Mouse (Mus musculus): ENCODE measurements around the gene Ccdc184. TPM values are rescaled to one million over a fixed set of nuclear protein-coding genes. Genes with fewer than 3 reads are reported as not detected.

The Ccdc184 gene
- polyA plus RNA-seq, 1 experiment from 2014 or later, result 2.5 TPM

DNA sequence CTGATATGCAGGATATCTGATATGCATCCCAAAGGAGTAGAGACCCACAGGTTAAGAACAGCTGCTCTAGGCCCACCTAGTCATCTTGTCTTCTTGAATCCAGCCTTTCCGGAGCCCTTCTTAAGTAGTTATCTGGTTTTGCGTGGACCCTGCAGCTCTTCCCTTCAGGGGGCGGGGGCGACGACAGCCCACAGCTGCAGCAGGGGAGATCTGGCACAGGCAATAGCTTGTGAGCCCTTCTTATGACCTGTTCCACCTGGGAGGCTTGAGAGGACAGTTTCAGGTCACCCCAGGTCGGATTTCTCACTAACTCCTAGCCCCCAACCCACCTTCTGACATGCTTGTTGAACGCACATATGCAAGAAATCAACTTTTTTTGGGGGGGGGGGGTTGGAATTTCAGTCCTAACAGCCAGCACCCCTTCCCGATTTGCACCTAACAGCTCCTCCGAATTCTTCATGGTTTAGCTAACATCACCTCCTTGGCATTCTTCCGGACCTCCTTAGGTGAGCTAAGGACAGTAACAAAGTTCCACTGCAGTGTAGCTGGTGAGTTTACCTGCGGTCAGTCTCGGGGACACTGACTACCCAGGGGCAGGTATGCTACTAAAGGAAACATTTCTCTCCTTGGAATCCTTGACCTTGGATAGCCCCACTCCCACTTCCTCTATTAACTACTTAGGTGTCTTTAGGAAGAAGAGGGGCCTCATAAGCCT, 15.1 kb downstream of the Ccdc184 start:
- H3K4me3 ChIP-seq, result no peak overlapping the region
- 70% methylated on average over 12 of the region's 12 CpGs for WGBS
- peaks cover 30% of the 10 kb centered on the region for H3K27me3 ChIP-seq (replicated peaks; ENCODE audit: low read depth, poor library complexity, severe bottlenecking)
- H3K4me1 ChIP-seq, result peaks cover 16% of the 10 kb centered on the region
- no peak for DNase-seq (ENCODE audit: low spot score)
- no peak overlapping the region for H3K27ac ChIP-seq (replicated peaks)
- no peaks in the 10 kb centered on the region for H3K36me3 ChIP-seq (replicated peaks)
- no peaks in the 10 kb centered on the region for H3K9me3 ChIP-seq

DNA sequence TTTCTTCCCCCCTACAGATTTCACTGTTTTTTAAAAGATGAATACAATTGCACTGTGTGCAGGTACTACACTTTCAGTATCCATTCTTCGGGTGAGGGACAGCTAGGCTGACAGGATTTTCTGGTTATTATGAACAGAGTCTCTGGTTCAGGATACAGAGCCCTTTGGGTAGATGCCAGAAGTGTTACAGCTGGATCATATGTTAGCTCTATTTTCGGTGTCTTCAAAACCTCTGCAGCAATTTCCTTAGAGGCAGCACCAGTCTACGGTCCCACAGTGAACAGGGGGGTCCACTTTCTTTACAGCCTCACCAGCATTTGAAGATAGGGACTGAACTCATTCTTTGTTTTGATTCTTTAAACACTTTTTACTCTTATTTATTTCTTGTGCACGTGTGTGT, 17.5 kb downstream of the Ccdc184 start:
- no peaks in the 10 kb centered on the region for H3K36me3 ChIP-seq (replicated peaks)
- no peaks in the 10 kb centered on the region for H3K9me3 ChIP-seq
- DNase-seq (ENCODE audit: low spot score), result no peak
- H3K27ac ChIP-seq (replicated peaks), result no peak overlapping the region
- H3K27me3 ChIP-seq (replicated peaks; ENCODE audit: low read depth, poor library complexity, severe bottlenecking), result peaks cover 10% of the 10 kb centered on the region
- H3K4me3 ChIP-seq, result no peak overlapping the region
- peaks cover 16% of the 10 kb centered on the region for H3K4me1 ChIP-seq
- 75% methylated on average over 4 of the region's 4 CpGs for WGBS

DNA sequence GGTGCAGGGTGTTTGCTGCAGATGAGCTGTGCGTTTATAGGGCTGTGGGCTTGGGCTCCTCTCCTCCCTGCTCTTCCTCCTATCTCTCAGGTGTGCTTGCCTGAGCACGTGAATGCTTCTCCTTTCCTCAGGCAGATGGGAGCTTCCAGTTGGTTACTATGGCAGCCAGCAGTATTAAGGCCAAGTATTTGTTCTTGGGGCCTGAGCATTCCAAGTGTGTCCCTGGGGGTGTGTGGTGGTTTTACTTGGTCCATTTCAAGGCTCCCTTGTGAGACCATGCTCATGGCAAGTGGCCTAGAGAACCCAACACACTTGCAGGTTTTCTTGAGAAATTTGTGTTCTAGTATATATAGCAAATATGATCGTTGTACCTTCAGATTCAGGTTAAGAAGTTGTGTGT, 28.5 kb downstream of the Ccdc184 start, which contains the start of gene Olfr288:
Olfr288 (minus strand) TSS at position 101 of the 400 bp plus-strand sequence.
- no peak for DNase-seq (ENCODE audit: low spot score)
- no peaks in the 10 kb centered on the region for H3K4me1 ChIP-seq
- WGBS, result 71% methylated on average over 3 of the region's 3 CpGs
- H3K27me3 ChIP-seq (replicated peaks; ENCODE audit: low read depth, poor library complexity, severe bottlenecking), result no peaks in the 10 kb centered on the region
- H3K9me3 ChIP-seq, result no peaks in the 10 kb centered on the region
- no peak within 1 kb of the TSS for H3K27ac ChIP-seq (replicated peaks)
- H3K4me3 ChIP-seq, result no peak within 1 kb of the TSS
- no peaks in the 10 kb centered on the region for H3K36me3 ChIP-seq (replicated peaks)

DNA sequence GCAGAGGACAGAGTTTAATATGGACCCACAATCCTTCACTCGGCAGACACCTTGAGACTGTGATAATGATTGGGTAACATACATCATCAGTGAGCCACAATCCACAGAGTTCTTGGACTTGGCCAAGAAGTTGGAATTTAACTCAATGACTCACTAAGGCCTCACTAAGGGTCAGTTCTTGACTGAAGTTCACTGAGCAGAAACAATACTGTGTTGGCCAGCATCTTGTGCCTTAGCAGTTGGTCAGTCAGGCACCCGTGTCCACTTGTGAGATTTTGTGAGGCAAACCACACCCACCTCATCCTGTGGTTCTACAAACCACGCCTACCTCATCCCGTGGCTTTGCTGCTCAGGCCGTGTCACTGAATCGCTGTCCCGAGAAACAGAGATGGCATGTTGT, 42.7 kb downstream of the Ccdc184 start:
- Histone ChIP-seq H3K4me3 (no peak overlapping the region), H3K4me1 (no peaks in the 10 kb centered on the region), H3K9me3 (no peaks in the 10 kb centered on the region), H3K27me3 (replicated peaks; ENCODE audit: low read depth, poor library complexity, severe bottlenecking) (no peaks in the 10 kb centered on the region), H3K36me3 (replicated peaks) (no peaks in the 10 kb centered on the region), H3K27ac (replicated peaks) (no peak overlapping the region)
- no peak for DNase-seq (ENCODE audit: low spot score)
- WGBS, result 83% methylated on average over 7 of the region's 7 CpGs

DNA sequence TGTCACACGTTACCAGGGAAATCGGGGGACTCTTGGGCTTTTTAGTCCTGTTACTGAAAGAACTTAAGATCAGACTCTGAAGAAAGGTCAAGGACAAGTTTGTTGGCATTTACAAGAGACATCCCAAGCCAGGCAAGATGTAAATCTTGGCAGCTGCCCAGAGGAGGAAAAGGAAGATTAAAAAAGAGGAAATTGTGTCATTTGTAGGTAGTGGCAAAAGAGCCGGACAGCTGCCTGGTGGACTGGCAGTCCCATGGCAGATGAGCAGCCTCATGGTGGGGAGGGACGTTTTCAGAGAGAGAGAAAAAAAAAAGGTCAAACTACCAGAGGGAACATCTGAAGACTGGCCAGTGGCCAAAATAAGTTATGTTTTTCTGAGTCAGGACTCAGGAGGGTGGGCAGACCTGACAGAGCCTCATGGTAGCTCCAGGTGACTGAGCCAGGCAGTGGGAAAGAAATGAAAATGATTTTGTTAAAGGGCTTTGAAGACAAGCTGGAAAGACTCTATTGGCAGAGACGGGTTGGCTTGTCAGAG, 46.4 kb downstream of the Ccdc184 start:
- Histone ChIP-seq H3K27ac (replicated peaks) (no peak overlapping the region), H3K36me3 (replicated peaks) (no peaks in the 10 kb centered on the region), H3K4me1 (no peaks in the 10 kb centered on the region), H3K27me3 (replicated peaks; ENCODE audit: low read depth, poor library complexity, severe bottlenecking) (no peaks in the 10 kb centered on the region), H3K4me3 (no peak overlapping the region), H3K9me3 (no peaks in the 10 kb centered on the region)
- 81% methylated on average over 5 of the region's 5 CpGs for WGBS
- no peak for DNase-seq (ENCODE audit: low spot score)

DNA sequence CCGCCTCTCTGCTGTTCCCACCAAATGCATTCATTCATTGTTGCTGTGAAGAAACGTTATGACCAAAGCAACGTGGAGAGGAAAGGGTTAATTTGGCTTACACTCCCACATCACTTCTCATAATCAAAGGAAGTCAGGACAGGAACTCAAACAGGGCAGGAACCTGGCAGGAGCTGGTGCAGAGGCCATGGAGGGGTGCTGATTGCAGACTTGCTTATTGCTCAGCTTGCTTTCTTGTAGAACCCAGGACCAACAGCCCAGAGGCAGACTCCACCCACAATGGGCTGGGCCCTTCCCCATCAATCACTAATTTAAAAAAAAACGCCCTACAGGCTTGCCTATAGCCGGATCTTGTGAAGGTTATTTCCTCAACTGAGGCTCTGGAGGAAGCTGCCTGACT, 47.2 kb downstream of the Ccdc184 start:
- no peaks in the 10 kb centered on the region for H3K9me3 ChIP-seq
- no peaks in the 10 kb centered on the region for H3K4me1 ChIP-seq
- no peak overlapping the region for H3K27ac ChIP-seq (replicated peaks)
- no peak overlapping the region for H3K4me3 ChIP-seq
- no peak for DNase-seq (ENCODE audit: low spot score)
- H3K27me3 ChIP-seq (replicated peaks; ENCODE audit: low read depth, poor library complexity, severe bottlenecking), result no peaks in the 10 kb centered on the region
- no peaks in the 10 kb centered on the region for H3K36me3 ChIP-seq (replicated peaks)
- 77% methylated on average over 5 of the region's 5 CpGs for WGBS

Other genes with a start within 250 kb of the Ccdc184 start
- 36.0 and 38.1 TPM in 2 replicates for gene Tmem106c, start 203.0 kb upstream of the Ccdc184 start, polyA plus RNA-seq (2016; fragmentation: Nextera tagmentation; extraction: Ambion mirVana)
- 271 and 282 TPM in 2 replicates for gene Col2a1, start 162.5 kb upstream of the Ccdc184 start, polyA plus RNA-seq (2016; fragmentation: Nextera tagmentation; extraction: Ambion mirVana)
- gene Pfkm, start 74.6 kb upstream of the Ccdc184 start, polyA plus RNA-seq (2016; fragmentation: Nextera tagmentation; extraction: Ambion mirVana), result 36.6 and 39.8 TPM in 2 replicates
- gene Senp1, start 73.4 kb upstream of the Ccdc184 start, polyA plus RNA-seq (2016; fragmentation: Nextera tagmentation; extraction: Ambion mirVana), result 46.6 and 47.3 TPM in 2 replicates
- 38.0 and 43.2 TPM in 2 replicates for gene Asb8, start 1.5 kb upstream of the Ccdc184 start, polyA plus RNA-seq (2016; fragmentation: Nextera tagmentation; extraction: Ambion mirVana)
- not detected in 2 replicates for gene Olfr288, start 28.4 kb downstream of the Ccdc184 start, polyA plus RNA-seq (2016; fragmentation: Nextera tagmentation; extraction: Ambion mirVana)
- gene Gm44579, start 53.8 kb downstream of the Ccdc184 start, polyA plus RNA-seq (2016; fragmentation: Nextera tagmentation; extraction: Ambion mirVana), result not detected in 2 replicates
- not detected in 2 replicates for gene Olfr287, start 53.9 kb downstream of the Ccdc184 start, polyA plus RNA-seq (2016; fragmentation: Nextera tagmentation; extraction: Ambion mirVana)
- gene Olfr286, start 67.3 kb downstream of the Ccdc184 start, polyA plus RNA-seq (2016; fragmentation: Nextera tagmentation; extraction: Ambion mirVana), result not detected in 2 replicates
- not detected in 2 replicates for gene H1fnt, start 90.1 kb downstream of the Ccdc184 start, polyA plus RNA-seq (2016; fragmentation: Nextera tagmentation; extraction: Ambion mirVana)
- 0.44 and 0.52 TPM in 2 replicates for gene Zfp641, start 129.0 kb downstream of the Ccdc184 start, polyA plus RNA-seq (2016; fragmentation: Nextera tagmentation; extraction: Ambion mirVana)
- not detected in 2 replicates for gene Olfr285, start 150.2 kb downstream of the Ccdc184 start, polyA plus RNA-seq (2016; fragmentation: Nextera tagmentation; extraction: Ambion mirVana)
- not detected in 2 replicates for gene Olfr284, start 173.8 kb downstream of the Ccdc184 start, polyA plus RNA-seq (2016; fragmentation: Nextera tagmentation; extraction: Ambion mirVana)
- not detected in 2 replicates for gene Olfr283, start 213.8 kb downstream of the Ccdc184 start, polyA plus RNA-seq (2016; fragmentation: Nextera tagmentation; extraction: Ambion mirVana)